Mouse (Mus musculus): Measurements from ENCODE around the gene Aldoc. TPM values are rescaled to one million over a fixed set of nuclear protein-coding genes. Genes with fewer than 3 reads are reported as not detected.
A peak's percentile ranks its signal among the peaks of the same experiment; 100 is the strongest.

The Aldoc gene
- polyA plus RNA-seq, 1 experiment from 2014 or later: 154 TPM

DNA sequence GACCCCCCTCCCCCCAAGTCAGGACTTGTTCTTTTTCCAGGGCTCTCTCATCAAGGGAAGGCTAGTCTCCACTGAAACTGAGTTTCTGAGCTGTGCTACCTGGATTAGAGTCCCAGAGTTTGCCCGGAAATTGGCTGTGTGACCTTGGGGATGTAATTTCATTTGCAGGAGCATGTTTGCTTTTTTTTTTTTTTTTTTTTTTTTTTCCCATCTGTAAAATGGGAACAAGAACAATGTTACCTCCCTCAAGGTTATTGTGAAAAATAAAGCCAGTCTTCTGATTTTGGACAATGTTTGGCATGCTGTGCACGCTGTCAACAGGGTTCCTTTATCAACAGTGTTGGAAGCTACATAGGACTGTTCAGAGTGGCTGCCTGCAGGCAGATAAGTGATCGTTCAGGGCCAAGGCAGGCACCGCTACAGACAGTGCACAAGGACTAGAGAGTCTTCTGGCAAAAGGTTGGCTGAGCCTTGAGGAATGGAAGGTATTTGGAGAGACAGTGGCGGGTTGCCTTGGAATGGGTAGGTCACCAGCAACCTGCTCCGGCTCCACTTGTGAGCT, 21.6 kb downstream of the Aldoc start:
- no peak for ATAC-seq
- peak overlapping the region; percentile 94 for H3K9ac ChIP-seq (ENCODE audit: low read depth, low read length)
- H3K27ac ChIP-seq (ENCODE audit: low read length): peak overlapping the region; percentile 81
- no peaks in the 10 kb centered on the region for H3K27me3 ChIP-seq (ENCODE audit: control insufficient read depth, insufficient read depth, low read depth, low read length)
- no peaks in the 10 kb centered on the region for H3K9me3 ChIP-seq (replicated peaks; ENCODE audit: control insufficient read depth, low read length, poor library complexity, severe bottlenecking)
- peaks cover 31% of the 10 kb centered on the region for H3K4me1 ChIP-seq (ENCODE audit: control insufficient read depth, insufficient read depth, low read length)
- H3K36me3 ChIP-seq (ENCODE audit: control insufficient read depth, insufficient read depth, low read length): peaks cover 16% of the 10 kb centered on the region
- peak overlapping the region; percentile 76 for H3K4me2 ChIP-seq (ENCODE audit: low read length)
- 80% methylated on average over 6 of the region's 6 CpGs for WGBS
- peak overlapping the region; percentile 84 for H3K4me3 ChIP-seq (ENCODE audit: low read depth, low read length)

DNA sequence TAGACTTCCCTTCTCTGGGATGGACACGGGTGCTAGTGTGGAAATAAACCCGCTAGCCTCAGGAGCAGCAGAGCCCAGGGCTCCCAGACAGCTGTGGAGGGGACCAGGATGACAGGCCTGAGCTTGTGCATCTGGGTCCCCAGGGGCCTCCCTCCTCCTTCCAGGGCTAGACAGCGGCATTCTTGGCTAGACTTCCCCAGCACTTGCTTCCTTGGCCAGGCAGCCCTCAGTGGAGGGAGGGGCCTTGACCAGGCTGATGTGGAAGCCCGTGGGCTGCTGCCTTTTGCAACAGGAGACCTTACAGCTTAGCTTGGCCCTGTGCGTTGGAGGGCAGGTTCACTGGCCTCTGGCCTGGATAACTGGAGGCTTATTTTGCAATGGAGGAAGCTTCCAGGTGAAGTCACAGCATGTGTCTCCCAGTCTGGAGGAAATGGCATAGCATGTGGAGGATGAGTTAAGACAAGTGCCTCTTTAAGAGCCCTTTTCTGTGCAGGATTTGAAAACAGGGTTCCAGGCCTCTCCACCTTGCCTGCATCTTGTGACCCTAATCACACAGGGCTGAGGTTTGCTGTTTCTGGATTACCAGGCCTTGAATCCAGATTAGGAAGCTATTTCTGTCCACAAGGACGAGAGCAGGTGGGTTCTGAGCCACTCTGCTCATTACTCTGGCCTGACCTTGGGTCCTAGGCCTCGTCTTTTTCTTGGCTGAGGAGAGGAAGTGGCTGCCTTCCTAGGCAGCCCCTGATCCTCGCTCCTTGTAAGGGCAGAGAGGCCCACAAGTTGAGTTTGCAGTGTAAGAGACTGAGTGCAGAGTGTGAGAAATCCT, 22.3 kb downstream of the Aldoc start:
- Histone ChIP-seq H3K4me3 (ENCODE audit: low read depth, low read length) (no peak overlapping the region; the same call in 1 of the 2 replicates), H3K27me3 (ENCODE audit: control insufficient read depth, insufficient read depth, low read depth, low read length) (no peaks in the 10 kb centered on the region), H3K4me2 (ENCODE audit: low read length) (peak overlapping the region; percentile 76), H3K4me1 (ENCODE audit: control insufficient read depth, insufficient read depth, low read length) (peaks cover 31% of the 10 kb centered on the region), H3K9me3 (replicated peaks; ENCODE audit: control insufficient read depth, low read length, poor library complexity, severe bottlenecking) (no peaks in the 10 kb centered on the region), H3K36me3 (ENCODE audit: control insufficient read depth, insufficient read depth, low read length) (peaks cover 13% of the 10 kb centered on the region), H3K27ac (ENCODE audit: low read length) (peak overlapping the region; percentile 28; the same call in 1 of the 2 replicates), H3K9ac (ENCODE audit: low read depth, low read length) (peak overlapping the region; percentile 48)
- no peak for ATAC-seq
- 50% methylated on average over 8 of the region's 8 CpGs for WGBS

DNA sequence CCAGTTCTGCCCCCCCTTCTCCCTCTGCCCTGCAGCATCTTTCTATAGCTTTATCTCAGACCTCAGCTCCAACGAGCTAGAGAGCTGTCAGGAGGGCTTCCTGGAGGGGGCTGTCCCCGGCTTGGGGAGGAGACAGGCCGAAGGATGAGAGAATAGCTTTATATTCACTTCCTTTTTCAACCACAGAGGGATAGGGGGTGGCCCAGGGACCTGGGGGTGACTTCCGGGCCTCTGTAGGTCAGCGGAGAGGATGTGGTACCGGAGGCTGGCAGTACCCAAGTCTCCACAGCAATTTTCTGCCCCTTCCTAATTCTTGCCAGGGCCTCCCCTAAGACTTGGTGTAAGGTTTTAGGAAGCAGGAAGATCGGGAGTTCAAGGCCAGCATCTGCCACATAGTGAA, 23.0 kb downstream of the Aldoc start:
- Histone ChIP-seq H3K9ac (ENCODE audit: low read depth, low read length) (no peak overlapping the region), H3K36me3 (ENCODE audit: control insufficient read depth, insufficient read depth, low read length) (peaks cover 11% of the 10 kb centered on the region), H3K9me3 (replicated peaks; ENCODE audit: control insufficient read depth, low read length, poor library complexity, severe bottlenecking) (no peaks in the 10 kb centered on the region), H3K27ac (ENCODE audit: low read length) (no peak overlapping the region), H3K4me1 (ENCODE audit: control insufficient read depth, insufficient read depth, low read length) (peaks cover 31% of the 10 kb centered on the region), H3K4me2 (ENCODE audit: low read length) (no peak overlapping the region), H3K4me3 (ENCODE audit: low read depth, low read length) (no peak overlapping the region), H3K27me3 (ENCODE audit: control insufficient read depth, insufficient read depth, low read depth, low read length) (no peaks in the 10 kb centered on the region)
- WGBS: 84% methylated on average over 7 of the region's 7 CpGs
- ATAC-seq: no peak

DNA sequence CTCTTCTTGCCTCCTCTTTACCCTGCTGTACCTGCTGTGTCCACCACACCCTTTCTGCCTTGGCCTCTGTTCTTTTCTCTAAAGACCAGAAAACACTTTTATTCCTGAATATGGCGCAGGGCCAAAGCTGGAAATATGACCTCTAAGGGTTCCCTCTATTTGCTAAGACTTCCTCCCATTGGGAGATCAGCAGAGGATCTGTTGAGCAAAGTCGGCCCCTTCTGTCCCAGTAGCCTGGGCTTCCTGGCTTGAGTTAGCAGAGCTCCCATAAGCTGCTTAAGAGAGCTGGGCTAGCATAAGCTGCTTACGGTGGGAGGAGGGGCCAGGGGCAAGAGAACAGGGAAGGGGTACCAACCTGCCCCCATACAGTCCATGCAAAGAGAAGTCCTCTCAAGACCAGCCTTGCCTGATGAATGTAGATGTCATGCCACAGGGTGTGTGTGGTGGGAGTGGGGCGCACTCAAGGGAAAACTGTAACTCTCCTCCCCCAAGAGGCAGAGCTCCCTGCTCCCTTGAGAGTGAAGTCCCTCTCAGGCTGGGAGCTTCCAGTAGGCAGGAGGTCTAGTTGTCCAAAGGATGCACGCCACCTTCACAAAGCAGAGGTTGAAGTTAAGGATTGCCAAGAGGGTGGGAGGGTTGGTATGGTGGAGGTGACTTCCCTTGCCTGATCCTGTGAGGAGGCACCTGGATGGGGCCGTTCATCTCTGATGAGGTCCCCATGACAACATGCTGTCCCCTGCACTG, 23.7 kb downstream of the Aldoc start:
- ATAC-seq: no peak
- Histone ChIP-seq H3K36me3 (ENCODE audit: control insufficient read depth, insufficient read depth, low read length) (peaks cover 11% of the 10 kb centered on the region), H3K4me3 (ENCODE audit: low read depth, low read length) (no peak overlapping the region), H3K27ac (ENCODE audit: low read length) (no peak overlapping the region), H3K4me1 (ENCODE audit: control insufficient read depth, insufficient read depth, low read length) (peaks cover 31% of the 10 kb centered on the region), H3K9ac (ENCODE audit: low read depth, low read length) (no peak overlapping the region), H3K9me3 (replicated peaks; ENCODE audit: control insufficient read depth, low read length, poor library complexity, severe bottlenecking) (no peaks in the 10 kb centered on the region), H3K27me3 (ENCODE audit: control insufficient read depth, insufficient read depth, low read depth, low read length) (no peaks in the 10 kb centered on the region), H3K4me2 (ENCODE audit: low read length) (no peak overlapping the region)
- WGBS: 60% methylated on average over 6 of the region's 6 CpGs

DNA sequence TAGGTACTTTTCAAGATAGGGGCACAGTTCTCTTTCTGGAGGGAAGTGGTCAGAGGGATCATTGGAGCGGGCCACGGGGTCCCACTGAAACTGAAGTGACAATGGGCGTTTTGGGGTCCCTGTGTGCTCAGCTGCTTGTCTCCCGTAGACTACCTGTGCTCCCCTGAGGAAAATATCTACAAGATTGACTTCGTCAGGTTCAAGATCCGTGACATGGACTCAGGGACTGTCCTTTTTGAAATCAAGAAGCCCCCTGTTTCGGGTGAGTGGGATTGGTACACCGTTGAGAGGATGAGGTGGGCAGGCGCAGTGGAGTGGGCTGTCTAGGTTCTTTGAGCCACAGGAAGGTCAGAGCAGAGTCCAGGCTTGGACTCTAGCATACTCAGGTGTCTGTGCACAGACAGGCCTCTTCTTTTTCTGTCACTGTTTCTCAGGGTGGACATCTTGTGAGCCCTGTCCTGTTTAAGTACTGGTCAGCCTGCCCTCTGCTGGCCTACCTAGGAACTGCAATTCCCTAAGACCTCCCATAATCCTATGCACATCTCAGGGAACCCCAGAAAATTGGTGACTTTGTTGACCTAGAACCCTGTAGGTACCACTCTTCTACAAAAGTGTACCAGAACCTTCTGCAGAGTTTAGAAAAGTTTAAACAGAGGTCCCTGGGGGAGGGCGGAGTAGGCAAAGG, 24.4 kb downstream of the Aldoc start:
- ATAC-seq: no peak
- 92% methylated on average over 10 of the region's 10 CpGs for WGBS
- no peaks in the 10 kb centered on the region for H3K9me3 ChIP-seq (replicated peaks; ENCODE audit: control insufficient read depth, low read length, poor library complexity, severe bottlenecking)
- no peak overlapping the region for H3K9ac ChIP-seq (ENCODE audit: low read depth, low read length)
- H3K27me3 ChIP-seq (ENCODE audit: control insufficient read depth, insufficient read depth, low read depth, low read length): no peaks in the 10 kb centered on the region
- peaks cover 31% of the 10 kb centered on the region for H3K4me1 ChIP-seq (ENCODE audit: control insufficient read depth, insufficient read depth, low read length)
- H3K4me2 ChIP-seq (ENCODE audit: low read length): no peak overlapping the region
- H3K36me3 ChIP-seq (ENCODE audit: control insufficient read depth, insufficient read depth, low read length): peaks cover 8% of the 10 kb centered on the region
- no peak overlapping the region for H3K4me3 ChIP-seq (ENCODE audit: low read depth, low read length)
- 0 out of 2 replicates have a peak overlapping the region, but pooled peaks have one; percentile 6 for H3K27ac ChIP-seq (ENCODE audit: low read length)

DNA sequence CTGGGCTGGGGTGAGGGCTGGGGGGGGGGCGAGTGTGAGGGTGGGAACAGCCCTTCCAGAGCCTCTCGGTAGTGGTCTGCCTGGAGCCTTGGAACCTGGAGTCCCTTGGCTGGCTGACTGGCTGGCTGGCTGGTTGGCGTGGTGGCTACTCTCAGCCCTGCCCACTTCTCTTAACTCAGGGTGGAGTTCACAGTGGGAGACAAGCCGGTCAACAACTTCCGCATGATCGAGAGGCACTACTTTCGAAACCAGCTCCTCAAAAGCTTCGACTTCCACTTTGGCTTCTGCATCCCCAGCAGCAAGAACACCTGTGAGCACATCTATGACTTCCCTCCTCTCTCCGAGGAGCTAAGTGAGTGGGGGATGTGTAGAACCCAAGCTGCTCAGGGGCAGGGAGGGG, 25.1 kb downstream of the Aldoc start:
- no peak overlapping the region for H3K27ac ChIP-seq (ENCODE audit: low read length)
- no peak for ATAC-seq
- H3K9me3 ChIP-seq (replicated peaks; ENCODE audit: control insufficient read depth, low read length, poor library complexity, severe bottlenecking): no peaks in the 10 kb centered on the region
- WGBS: 83% methylated on average over 9 of the region's 9 CpGs
- H3K4me2 ChIP-seq (ENCODE audit: low read length): no peak overlapping the region
- no peaks in the 10 kb centered on the region for H3K27me3 ChIP-seq (ENCODE audit: control insufficient read depth, insufficient read depth, low read depth, low read length)
- no peak overlapping the region for H3K4me3 ChIP-seq (ENCODE audit: low read depth, low read length)
- peaks cover 31% of the 10 kb centered on the region for H3K4me1 ChIP-seq (ENCODE audit: control insufficient read depth, insufficient read depth, low read length)
- H3K36me3 ChIP-seq (ENCODE audit: control insufficient read depth, insufficient read depth, low read length): peaks cover 8% of the 10 kb centered on the region
- H3K9ac ChIP-seq (ENCODE audit: low read depth, low read length): no peak overlapping the region

DNA sequence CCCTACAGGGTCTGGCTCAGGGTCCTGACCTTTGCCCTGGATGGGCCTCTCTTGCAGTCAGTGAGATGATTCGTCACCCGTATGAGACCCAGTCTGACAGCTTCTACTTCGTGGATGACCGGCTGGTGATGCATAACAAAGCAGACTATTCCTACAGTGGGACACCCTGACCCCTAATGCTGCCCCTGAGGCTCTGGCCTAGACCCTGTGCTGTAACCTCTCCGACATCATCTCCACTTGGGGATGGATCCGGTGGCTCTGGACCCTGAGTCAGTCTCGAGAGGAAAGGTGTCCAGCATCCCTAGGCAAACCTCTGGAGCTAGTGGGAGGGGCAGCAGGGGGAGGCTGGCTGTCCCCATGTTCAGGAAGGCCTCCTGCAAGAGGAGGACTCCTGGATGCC, 25.7 kb downstream of the Aldoc start:
- H3K36me3 ChIP-seq (ENCODE audit: control insufficient read depth, insufficient read depth, low read length): peaks cover 8% of the 10 kb centered on the region
- no peak overlapping the region for H3K9ac ChIP-seq (ENCODE audit: low read depth, low read length)
- H3K4me3 ChIP-seq (ENCODE audit: low read depth, low read length): no peak overlapping the region
- no peak overlapping the region for H3K4me2 ChIP-seq (ENCODE audit: low read length)
- H3K27ac ChIP-seq (ENCODE audit: low read length): no peak overlapping the region
- WGBS: 75% methylated on average over 7 of the region's 7 CpGs
- peaks cover 31% of the 10 kb centered on the region for H3K4me1 ChIP-seq (ENCODE audit: control insufficient read depth, insufficient read depth, low read length)
- H3K27me3 ChIP-seq (ENCODE audit: control insufficient read depth, insufficient read depth, low read depth, low read length): no peaks in the 10 kb centered on the region
- no peak for ATAC-seq
- no peaks in the 10 kb centered on the region for H3K9me3 ChIP-seq (replicated peaks; ENCODE audit: control insufficient read depth, low read length, poor library complexity, severe bottlenecking)

DNA sequence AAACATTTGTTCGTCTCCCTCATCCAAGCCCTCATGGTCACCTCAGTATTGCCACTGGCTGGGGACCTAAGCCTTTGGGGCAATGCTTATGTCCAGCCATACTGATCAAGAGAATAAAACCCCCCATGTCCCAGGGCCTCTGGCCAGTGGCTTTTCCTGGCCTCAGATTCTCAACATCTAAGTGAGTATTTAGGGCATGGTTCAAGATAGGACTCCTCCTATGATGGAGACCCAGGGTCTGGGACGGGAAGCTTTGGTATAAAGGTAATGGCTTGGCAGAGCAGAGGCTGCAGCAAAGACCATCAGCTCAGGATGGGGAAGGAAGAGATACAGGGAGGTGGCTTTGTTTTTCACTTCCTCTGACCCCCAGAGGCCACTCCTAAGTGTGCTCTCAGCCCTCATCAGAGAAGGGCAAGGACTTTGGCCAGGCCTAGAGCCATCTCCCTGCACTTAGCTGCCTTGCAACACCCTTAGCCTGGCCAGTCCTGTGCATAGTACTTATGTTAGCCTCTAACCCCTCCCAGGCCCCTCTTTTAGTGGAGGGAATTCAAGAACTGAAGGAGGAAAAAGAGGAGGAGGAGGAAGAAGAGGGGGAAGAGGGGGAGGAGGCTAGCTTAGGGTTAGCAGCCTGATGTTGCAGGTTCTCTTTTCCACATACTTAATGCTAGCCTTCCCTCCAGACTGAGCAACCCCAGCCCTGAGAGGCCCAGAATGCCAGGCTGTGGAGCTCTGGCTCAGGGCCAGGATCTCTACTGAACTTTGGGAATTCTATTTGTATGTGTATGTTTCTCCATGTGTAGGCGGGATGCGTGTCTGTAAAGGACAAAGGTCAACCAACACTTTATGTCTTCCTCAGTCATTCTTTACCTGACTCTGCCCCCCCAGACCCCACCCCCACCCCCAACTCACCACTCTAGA, 26.9 kb downstream of the Aldoc start:
- 93% methylated on average over 4 of the region's 4 CpGs for WGBS

More for the DNA sequence above, 26.9 kb downstream of the Aldoc start:
- H3K9ac ChIP-seq (ENCODE audit: low read depth, low read length): no peak overlapping the region
- H3K4me3 ChIP-seq (ENCODE audit: low read depth, low read length): no peak overlapping the region
- H3K27ac ChIP-seq (ENCODE audit: low read length): no peak overlapping the region
- H3K4me2 ChIP-seq (ENCODE audit: low read length): no peak overlapping the region
- ATAC-seq: no peak
- no peaks in the 10 kb centered on the region for H3K27me3 ChIP-seq (ENCODE audit: control insufficient read depth, insufficient read depth, low read depth, low read length)
- H3K4me1 ChIP-seq (ENCODE audit: control insufficient read depth, insufficient read depth, low read length): peaks cover 24% of the 10 kb centered on the region
- H3K9me3 ChIP-seq (replicated peaks; ENCODE audit: control insufficient read depth, low read length, poor library complexity, severe bottlenecking): no peaks in the 10 kb centered on the region
- peaks cover 8% of the 10 kb centered on the region for H3K36me3 ChIP-seq (ENCODE audit: control insufficient read depth, insufficient read depth, low read length)

Data from midbrain, embryonic 16.5 days (tissue).